Mouse (Mus musculus): ENCODE data around the gene Gm3952. TPM values are rescaled to one million over a fixed set of nuclear protein-coding genes. Genes with fewer than 3 reads are reported as not detected.

The Gm3952 gene
- polyA plus RNA-seq, 1 experiment from 2014 or later, result not detected

DNA sequence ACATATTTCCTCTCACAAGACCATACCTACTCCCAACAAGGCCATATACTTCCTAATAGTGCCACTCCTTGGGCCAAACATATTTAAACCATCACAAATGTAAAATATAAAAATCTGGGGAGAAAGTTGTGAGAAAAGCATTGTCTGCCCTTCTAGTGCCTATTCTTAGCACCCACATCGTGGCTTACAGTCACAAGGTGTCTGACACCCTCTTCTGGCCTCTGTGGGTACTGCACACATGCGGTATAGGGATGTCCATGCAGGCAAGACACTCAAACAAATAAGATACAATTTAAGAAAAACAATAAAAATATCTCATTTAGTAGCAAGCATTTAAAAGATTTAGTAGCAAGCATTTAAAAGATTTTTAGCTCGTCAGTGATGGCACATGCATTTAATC lies 89.2 kb downstream of the Gm3952 start:
- Histone ChIP-seq H3K4me2 (ENCODE audit: low read depth, low read length) (no peak overlapping the region), H3K9ac (replicated peaks; ENCODE audit: low read depth, low read length) (no peak overlapping the region), H3K4me1 (ENCODE audit: control insufficient read depth, insufficient read depth, low read length) (no peaks in the 10 kb centered on the region), H3K27ac (ENCODE audit: low read depth, low read length) (no peak overlapping the region), H3K27me3 (ENCODE audit: control insufficient read depth, insufficient read depth, low read length) (no peaks in the 10 kb centered on the region), H3K4me3 (ENCODE audit: low read depth, low read length) (no peak overlapping the region), H3K36me3 (ENCODE audit: control insufficient read depth, insufficient read depth, low read length) (peaks cover 26% of the 10 kb centered on the region), H3K9me3 (ENCODE audit: control insufficient read depth, low read length) (no peaks in the 10 kb centered on the region)
- peak; percentile 54; the same call in 1 of the 2 replicates for ATAC-seq (ENCODE audit: low read depth)
- WGBS, result 55% methylated on average over 3 of the region's 3 CpGs

DNA sequence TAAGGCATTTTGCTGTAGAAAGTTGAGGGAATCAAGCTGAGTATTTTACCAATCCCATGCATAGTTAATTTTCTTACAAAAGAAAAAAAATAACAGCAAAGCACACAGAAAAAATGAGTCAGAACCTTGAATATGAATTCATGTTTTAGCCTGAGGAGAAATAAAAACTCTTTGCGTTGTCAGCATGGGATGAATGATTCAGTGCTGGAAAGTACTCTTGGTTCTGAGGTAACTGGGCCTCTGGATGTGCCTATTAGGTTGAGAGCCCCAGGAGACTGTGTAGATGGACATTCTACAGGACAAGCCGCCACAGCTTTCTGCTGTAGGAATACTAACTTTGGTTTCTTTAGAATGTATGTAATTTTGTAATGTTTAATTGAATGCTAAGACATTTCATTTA lies 93.7 kb downstream of the Gm3952 start:
- H3K4me2 ChIP-seq (ENCODE audit: low read depth, low read length), result no peak overlapping the region
- 88% methylated on average over 2 of the region's 2 CpGs for WGBS
- H3K36me3 ChIP-seq (ENCODE audit: control insufficient read depth, insufficient read depth, low read length), result peaks cover 7% of the 10 kb centered on the region; the same call in 1 of the 2 replicates
- ATAC-seq (ENCODE audit: low read depth), result no peak
- no peaks in the 10 kb centered on the region for H3K9me3 ChIP-seq (ENCODE audit: control insufficient read depth, low read length)
- H3K4me1 ChIP-seq (ENCODE audit: control insufficient read depth, insufficient read depth, low read length), result no peaks in the 10 kb centered on the region
- no peak overlapping the region for H3K27ac ChIP-seq (ENCODE audit: low read depth, low read length)
- H3K9ac ChIP-seq (replicated peaks; ENCODE audit: low read depth, low read length), result no peak overlapping the region
- H3K27me3 ChIP-seq (ENCODE audit: control insufficient read depth, insufficient read depth, low read length), result no peaks in the 10 kb centered on the region
- no peak overlapping the region for H3K4me3 ChIP-seq (ENCODE audit: low read depth, low read length)

DNA sequence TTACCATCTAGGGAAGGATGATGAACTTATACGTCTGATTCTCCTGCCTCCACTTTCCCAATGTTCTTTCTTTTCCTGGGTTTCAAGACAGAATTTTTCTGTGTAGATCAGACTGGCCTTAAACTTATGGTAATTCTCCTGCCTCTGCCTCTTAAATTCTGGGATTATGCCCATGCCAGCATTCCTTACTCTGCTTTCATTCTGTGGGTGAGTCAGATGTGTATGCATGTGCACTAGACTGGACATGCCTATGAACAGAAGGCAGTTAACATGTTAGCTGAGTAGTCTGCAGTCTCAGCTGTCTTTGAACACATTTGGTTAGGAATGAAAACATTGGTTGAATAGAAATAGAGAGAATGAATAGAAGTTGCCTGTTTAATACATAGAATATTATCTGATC lies 94.1 kb downstream of the Gm3952 start:
- ATAC-seq (ENCODE audit: low read depth), result no peak
- H3K9ac ChIP-seq (replicated peaks; ENCODE audit: low read depth, low read length), result no peak overlapping the region
- H3K4me2 ChIP-seq (ENCODE audit: low read depth, low read length), result no peak overlapping the region
- H3K4me1 ChIP-seq (ENCODE audit: control insufficient read depth, insufficient read depth, low read length), result no peaks in the 10 kb centered on the region
- no peaks in the 10 kb centered on the region for H3K27me3 ChIP-seq (ENCODE audit: control insufficient read depth, insufficient read depth, low read length)
- H3K36me3 ChIP-seq (ENCODE audit: control insufficient read depth, insufficient read depth, low read length), result peaks cover 7% of the 10 kb centered on the region; the same call in 1 of the 2 replicates
- no peak overlapping the region for H3K27ac ChIP-seq (ENCODE audit: low read depth, low read length)
- H3K4me3 ChIP-seq (ENCODE audit: low read depth, low read length), result no peak overlapping the region
- WGBS, result 86% methylated on average over 1 of the region's 1 CpGs
- H3K9me3 ChIP-seq (ENCODE audit: control insufficient read depth, low read length), result no peaks in the 10 kb centered on the region

- no peak for ATAC-seq (ENCODE audit: low read depth)
- Histone ChIP-seq H3K36me3 (ENCODE audit: control insufficient read depth, insufficient read depth, low read length) (no peaks in the 10 kb centered on the region), H3K27me3 (ENCODE audit: control insufficient read depth, insufficient read depth, low read length) (no peaks in the 10 kb centered on the region), H3K4me2 (ENCODE audit: low read depth, low read length) (no peak overlapping the region), H3K9me3 (ENCODE audit: control insufficient read depth, low read length) (no peaks in the 10 kb centered on the region), H3K9ac (replicated peaks; ENCODE audit: low read depth, low read length) (no peak overlapping the region), H3K27ac (ENCODE audit: low read depth, low read length) (no peak overlapping the region), H3K4me1 (ENCODE audit: control insufficient read depth, insufficient read depth, low read length) (no peaks in the 10 kb centered on the region; the same call in 1 of the 2 replicates), H3K4me3 (ENCODE audit: low read depth, low read length) (no peak overlapping the region)
- 82% methylated on average over 3 of the region's 3 CpGs for WGBS
Observed at GRCm38 (mm10) chr8:128697945-128698344, 100.5 kb downstream of the Gm3952 start.

DNA sequence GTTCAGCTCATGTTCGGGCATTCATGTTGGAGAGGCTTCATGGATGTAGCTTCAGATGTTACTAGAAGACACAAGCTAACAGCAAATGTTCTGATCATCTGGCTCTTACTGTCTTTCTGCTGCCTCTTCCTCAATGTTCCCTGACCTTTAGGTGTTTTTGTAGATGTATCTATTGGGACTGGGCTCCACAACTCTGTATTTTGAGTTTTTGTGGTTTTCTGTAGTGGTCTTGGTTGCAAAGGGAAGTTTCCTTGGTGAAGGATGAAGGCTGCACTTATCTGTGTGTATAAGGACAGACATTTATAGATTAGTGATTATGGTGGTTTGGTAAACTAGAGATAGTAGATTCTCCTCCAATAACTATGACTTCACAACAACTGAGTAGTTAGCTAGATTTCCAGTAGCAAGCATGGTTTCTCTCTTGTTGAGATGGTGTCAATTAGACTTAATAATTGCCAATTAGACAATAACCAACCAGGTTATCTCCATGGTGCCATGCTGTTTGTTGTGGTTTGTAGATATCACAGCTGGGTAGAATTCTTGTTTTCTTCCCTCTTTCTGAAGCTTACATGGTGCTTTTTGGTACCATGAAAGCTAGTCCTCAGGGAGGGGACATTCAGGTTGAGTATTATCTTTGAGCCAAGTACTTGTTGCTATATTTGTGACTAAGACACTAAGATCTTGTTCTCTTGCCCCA lies 101.6 kb downstream of the Gm3952 start:
- Histone ChIP-seq H3K27me3 (ENCODE audit: control insufficient read depth, insufficient read depth, low read length) (no peaks in the 10 kb centered on the region), H3K4me2 (ENCODE audit: low read depth, low read length) (no peak overlapping the region), H3K4me1 (ENCODE audit: control insufficient read depth, insufficient read depth, low read length) (no peaks in the 10 kb centered on the region; the same call in 1 of the 2 replicates), H3K36me3 (ENCODE audit: control insufficient read depth, insufficient read depth, low read length) (no peaks in the 10 kb centered on the region), H3K27ac (ENCODE audit: low read depth, low read length) (no peak overlapping the region), H3K4me3 (ENCODE audit: low read depth, low read length) (no peak overlapping the region), H3K9me3 (ENCODE audit: control insufficient read depth, low read length) (no peaks in the 10 kb centered on the region), H3K9ac (replicated peaks; ENCODE audit: low read depth, low read length) (no peak overlapping the region)
- no peak for ATAC-seq (ENCODE audit: low read depth)
- 100% methylated on average over 1 of the region's 1 CpGs for WGBS

Other genes with a start within 250 kb of the Gm3952 start
- gene Itgb1, start 113.0 kb downstream of the Gm3952 start, polyA plus RNA-seq (2014; fragmentation: Nextera tagmentation; extraction: Ambion mirVana), result 69.9 and 128 TPM in 2 replicates